Mouse (Mus musculus) hematopoietic stem cell, adult 5-6 weeks (primary cell): Measurements from ENCODE around the gene Prrc2b. TPM values are rescaled to one million over a fixed set of nuclear protein-coding genes. Genes with fewer than 3 reads are reported as not detected.

Source experiments
- ATAC-seq, 2 experiments: fragments of 125-278 bp in 1 of 2; replicated peaks in 1 of 2; 2 replicates each; pipeline ENCODE4 v1.8.0; 2016 to 2017; ENCODE audit warnings: inconsistent platforms in 2 of 2, mild to moderate bottlenecking in 2 of 2, moderate number of reproducible peaks in 2 of 2, low read depth in 1 of 2, moderate TSS enrichment in 1 of 2; ENCODE audit not compliant: low FRiP score in 2 of 2, poor library complexity in 2 of 2, severe bottlenecking in 2 of 2, insufficient read depth in 1 of 2, low TSS enrichment in 1 of 2
- total RNA-seq: library from RNA; stranded (forward); fragments of 172-1452, 232-1000 nt; gene quantifications from 2 replicates; pipeline ENCODE4 v1.2.3, GENCODE M21; 2017

Prrc2b gene
- total RNA-seq, 1 experiment from 2014 or later, result 19.9 TPM

DNA sequence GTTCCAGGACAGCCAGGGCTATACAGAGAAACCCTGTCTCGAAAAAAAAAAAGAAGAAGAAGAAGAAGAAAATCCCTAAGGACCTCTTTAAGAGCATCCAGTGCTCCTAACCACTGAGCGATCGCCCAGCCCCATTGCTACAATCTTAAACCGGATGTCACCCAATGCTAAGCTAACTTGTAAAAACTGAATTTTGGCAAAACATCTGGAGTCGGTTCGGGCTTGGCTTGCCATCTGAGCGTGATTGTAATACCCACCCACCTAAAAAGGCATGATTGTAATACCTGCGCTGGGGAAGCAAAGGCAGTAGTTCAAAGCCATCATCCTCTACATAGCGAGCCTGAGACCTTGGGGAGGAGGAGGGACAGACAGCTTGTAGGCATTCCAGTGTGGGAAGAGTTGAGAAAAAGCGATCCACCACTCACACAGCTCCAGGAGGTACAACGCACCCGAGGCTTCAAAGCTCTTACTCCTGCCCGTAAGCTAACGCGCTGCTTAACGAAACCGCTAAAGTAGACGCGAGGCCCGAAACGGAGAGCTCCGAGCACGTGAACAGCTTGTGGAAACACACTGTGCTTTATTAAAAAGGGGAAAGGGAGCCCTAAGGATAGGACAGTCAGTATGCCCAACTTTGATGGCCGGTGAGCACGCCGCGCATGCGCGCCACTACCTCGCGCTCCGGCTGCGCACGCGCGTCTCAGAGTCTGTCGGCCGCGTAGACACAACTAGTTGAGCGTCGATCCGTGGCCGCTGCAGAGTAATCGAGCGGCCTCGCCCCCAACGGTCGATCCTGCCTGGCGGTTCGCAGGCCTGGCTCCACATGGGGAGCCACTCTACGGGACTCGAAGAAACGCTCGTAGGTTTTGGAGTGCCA, 85.2 kb downstream of the Prrc2b start, which contains the start of gene Pomt1:
Gene Pomt1, plus strand, starts transcription at position 705 of the 874 bp plus-strand sequence.
- ATAC-seq, result peak; percentile 79 to 92

DNA sequence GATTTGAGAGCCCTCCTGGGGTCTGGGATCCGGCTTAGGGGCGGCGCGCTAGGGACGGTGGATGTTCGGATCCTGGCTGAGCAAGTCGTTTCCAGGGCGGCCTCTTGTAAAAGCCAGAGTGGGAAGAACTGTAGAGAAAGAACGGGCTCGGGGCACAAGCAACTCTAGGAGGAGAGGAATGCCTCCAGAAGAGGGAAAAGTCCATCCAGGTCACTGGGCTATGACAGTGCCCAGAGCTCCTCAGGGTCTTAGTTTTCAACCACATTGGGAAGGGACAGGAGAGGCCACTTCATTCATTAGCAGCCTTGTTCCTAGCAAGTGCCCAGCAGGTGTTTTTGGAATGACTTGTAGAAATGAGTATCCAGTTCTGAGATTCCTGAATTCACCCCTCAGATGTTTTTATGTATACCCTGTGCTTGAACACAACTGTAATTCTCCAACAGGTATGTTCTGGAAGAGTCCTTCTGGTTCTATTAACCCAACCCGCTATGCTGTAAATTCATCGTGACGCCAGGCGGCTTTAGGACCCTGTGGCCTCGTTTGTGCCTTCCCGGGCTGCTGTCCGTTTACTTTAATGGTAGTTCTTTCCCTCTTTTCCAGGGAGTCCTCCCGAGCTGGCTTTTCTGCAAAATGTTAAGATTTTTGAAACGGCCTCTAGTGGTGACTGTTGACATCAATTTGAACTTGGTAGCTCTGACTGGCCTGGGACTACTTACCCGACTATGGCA, 86.0 kb downstream of the Prrc2b start:
- ATAC-seq, result peak; percentile 43 to 53; a peak in 3 of 4 replicates

DNA sequence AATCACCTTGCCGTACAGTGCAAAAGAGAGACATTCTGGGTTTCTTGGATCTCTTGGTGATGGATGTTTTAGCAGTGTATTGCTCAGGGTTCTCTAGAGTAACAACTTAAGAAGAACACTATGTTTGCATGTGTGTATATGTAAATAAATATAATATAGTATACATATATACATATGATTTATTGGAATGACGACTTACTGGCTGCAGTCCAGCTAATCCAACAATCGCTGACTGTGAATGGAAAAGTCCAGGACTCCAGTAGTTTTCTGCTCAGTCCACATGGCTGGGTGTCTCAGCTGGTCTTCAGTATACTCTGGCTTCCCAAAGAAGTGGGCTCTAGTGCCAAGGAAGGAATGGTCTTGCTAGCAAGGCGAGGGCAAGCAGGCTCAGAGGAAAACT, 86.7 kb downstream of the Prrc2b start:
- no peak for ATAC-seq

DNA sequence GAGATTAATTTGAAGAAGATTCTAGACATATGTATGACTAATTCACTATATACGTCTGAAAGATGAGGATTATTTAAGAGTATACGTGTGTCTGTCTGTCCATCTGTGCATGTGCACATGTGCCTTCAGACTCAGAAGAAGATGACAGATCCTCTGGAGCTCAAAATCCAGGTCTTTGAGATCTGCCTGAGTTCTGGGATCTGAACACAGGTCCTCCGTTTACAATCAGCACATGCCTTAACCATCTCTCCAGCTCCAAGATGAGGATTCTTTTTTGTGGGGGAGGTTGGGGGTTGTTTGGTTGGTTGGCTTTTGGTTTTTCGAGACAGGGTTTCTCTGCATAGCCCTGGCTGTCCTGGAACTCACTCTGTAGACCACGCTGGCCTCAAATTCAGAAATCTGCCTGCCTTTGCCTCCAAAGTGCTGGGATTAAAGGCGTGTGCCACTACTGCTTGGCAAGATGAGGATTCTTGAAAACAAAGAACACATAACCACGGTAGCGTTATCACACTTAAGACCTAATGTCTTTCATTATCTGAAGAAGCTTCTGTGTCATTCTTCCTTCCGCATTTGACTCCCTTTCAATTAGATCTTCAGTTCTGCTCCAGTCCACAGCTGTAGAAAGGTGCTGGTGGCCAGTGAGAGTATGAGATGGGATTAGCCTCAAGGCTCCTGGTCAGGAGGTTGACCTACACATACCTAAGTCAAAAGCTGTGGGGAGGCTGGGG, 88.0 kb downstream of the Prrc2b start:
- no peak for ATAC-seq

DNA sequence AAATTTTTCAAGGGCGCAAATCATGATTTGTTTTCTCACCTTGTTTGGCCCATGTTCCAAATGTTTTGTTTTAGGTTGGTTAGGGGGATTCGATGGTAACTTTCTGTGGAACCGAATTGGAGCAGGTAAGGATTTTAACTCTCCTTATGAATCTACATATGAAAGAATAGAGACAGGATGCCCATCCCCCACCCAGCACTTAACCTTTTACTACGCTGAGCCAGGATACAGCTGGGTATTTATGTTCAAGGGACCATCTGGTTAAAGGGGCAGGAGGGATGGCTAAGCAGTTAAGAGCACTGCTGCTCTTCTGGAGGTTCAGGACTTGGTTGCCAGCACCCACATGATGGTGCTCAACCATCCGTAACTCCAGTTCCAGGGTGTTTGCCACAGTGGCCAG, 89.7 kb downstream of the Prrc2b start:
- no peak for ATAC-seq

DNA sequence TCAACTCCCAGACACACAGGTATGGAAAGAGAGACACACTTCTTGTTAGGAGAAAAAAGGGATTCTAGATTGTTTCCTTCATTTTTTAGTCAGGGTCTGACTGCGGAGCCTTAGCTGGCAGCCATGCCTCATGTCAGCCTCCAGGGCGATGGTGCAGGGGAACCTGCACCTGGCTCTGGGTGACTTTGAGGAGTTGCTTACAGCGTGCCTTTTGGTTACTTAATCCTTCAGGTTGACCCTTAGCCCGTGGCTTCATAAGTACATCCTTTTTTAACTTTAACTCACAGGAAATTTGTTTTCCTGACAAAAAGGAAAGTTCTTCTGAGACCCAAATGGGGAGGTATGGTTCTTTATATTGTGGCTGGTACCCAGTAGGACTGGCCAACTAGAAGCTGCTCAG, 92.1 kb downstream of the Prrc2b start:
- no peak for ATAC-seq

DNA sequence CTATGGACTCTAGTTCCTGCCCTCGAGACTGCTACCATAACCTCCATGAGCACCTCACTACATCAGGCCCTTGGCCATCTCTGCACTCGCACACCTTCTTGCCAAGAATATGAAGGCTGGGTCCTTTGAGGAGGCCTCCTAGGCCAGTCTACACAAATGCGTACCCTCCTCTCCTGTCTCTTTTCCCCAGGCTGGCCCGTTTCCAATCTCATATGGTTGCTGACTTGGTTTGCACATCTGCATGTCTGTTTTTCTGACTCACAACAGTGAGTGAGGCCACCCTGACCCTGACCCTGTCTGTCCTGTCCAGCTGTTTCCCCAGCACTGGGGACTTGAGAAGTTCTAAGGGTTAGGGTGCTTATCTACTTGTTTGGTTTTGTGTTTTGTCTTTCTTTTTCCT, 95.9 kb downstream of the Prrc2b start:
- ATAC-seq, result no peak

DNA sequence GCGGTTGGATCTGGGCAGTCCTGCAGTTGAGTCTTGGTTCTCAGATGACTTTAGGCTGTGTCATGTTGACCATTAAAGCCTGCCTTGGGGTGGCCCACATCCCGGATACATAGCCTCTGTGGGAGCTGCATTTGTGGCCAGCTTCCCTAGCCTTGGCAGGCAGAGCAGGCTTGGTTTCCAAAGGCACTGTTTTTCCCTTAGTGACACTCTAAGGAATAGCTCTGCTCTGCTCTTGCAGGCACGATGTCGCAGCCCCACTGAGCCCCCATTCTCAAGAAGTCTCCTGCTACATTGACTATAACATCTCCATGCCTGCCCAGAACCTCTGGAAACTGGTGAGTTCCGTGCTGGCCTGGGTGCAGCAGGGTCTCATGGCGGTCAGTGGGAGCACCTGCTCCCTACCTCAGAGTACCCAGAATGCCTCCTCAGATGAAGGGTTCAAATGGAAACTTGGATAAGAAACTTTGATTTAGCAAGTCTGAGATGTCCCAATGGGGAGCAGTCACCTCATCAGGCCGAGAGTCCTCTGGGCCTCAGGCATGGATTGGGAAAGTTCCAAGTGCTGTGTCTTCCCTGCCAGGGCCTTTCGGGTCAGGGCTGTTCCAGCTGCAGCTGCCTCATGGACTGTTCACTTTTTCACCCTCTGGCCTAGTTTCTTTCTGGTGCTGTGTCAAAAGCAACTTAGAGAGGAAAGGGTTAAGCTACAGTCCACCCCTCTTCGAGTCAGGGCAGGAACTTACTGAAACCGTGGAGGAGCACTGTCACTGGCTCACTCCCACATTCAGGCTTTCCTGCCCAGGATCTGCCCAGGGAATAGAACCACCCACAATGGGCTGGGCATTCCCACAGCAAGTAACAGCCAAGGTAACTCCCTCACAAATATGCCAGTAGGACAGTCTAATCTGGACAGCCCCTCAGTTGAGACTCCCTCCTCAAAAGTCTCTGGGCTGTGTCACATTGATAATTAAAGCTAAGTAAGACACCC, 97.8 kb downstream of the Prrc2b start:
- no peak for ATAC-seq

DNA sequence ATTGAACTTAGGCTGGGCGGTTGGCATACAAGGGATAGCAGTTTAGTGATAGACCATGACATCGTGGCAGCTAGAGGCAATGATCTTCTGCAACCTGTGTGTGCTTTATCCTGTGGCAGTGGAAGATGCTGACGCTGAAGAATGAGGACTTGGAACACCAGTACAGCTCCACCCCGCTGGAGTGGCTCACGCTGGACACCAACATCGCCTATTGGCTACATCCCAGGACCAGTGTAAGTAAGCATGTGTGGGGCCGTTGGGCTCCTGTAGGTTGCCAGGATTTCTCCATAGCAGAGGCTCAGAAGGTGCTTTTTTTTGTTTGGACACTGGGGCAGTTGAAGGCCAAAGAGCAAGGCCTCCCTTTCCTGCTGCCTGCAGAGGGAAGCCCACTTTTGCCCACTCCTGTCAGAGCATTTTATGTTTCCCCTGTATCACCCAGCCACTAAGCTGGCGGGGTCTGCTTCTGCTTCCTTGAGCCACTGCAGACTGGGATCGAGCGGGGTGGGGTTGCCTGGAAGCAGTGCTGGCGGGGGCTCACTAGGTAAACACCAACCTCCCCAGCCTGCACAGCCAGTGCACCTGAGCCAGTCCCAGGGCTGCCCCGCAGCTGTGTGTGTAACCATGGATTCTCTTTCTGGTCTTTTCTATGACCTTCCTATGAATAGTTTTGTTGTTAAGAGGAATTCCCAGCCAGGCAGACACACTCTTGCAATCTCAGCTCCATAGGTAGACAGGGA, 101.1 kb downstream of the Prrc2b start:
- no peak for ATAC-seq

DNA sequence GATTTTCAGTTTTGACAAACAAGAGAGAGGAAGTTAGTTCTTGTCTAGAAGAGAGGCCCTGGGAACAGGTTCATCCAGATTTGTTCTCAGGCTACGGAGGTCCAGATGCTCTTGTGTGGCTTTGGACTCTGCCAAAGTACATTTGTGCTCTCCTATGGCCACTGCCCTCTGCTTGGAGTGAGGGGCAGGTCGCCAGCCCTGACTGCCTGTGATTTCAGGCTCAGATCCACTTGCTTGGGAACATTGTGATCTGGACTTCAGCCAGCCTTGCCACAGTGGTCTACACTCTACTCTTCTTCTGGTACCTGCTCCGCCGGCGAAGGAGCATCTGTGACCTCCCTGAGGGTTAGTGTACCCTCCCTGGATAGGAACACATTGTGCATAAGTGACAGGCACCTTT, 101.8 kb downstream of the Prrc2b start:
- no peak for ATAC-seq

DNA sequence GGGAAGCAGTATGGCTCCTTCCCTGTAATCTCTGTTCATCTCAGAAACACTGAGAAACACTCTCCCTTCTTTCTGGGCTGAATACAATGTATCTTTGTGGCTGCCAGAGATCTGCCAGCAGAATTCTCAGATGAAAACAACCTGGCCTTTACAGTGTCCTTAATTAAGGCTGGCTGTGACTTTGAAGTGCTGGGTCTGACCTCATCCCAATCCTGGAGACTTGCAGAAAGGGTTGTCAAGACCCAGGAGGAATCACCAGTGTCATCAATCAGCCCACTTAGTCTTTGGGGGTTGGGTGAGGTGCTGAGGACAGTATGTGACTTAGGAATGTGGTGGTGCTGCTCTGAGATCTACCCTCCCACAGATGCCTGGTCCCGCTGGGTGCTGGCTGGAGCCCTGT, 102.5 kb downstream of the Prrc2b start:
- no peak for ATAC-seq

DNA sequence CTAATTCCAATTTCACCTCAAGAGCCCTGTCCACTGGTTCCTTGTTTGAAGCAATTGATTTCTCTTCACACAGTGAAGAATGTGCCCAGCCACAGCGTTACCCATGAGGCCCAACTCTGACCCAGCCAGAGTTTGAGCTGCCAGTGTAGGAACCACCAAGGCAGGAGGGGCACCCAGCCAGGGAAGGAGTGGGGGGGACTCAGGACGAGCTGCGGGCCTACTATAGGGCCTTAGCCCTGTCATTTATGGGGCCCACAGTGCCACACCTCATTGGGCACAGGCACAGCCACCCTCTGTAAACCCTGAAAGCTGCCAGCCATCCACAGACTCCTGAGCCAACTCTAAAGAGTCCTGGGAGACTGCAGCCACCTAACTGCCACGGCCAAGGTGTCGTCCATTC, 103.7 kb downstream of the Prrc2b start:
- no peak for ATAC-seq

DNA sequence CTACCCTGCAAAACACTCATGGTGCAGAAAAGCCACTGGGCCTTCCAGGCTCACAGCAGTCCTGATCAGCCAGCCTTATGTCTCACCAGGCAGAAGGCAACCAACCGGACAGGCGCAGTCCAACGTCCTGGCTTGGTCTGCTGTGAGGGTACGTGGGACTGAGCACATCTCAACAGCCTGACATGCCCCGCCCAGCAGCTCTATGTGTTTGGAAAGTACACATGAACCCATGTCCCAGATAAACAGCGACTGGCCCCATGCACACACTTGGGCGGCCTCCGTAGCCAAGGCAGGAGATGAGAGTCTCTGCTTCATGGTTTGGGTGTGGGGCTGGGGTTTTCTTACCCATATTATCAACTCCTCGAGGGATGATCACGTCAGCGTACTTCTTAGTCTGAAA, 105.4 kb downstream of the Prrc2b start:
- ATAC-seq, result no peak

DNA sequence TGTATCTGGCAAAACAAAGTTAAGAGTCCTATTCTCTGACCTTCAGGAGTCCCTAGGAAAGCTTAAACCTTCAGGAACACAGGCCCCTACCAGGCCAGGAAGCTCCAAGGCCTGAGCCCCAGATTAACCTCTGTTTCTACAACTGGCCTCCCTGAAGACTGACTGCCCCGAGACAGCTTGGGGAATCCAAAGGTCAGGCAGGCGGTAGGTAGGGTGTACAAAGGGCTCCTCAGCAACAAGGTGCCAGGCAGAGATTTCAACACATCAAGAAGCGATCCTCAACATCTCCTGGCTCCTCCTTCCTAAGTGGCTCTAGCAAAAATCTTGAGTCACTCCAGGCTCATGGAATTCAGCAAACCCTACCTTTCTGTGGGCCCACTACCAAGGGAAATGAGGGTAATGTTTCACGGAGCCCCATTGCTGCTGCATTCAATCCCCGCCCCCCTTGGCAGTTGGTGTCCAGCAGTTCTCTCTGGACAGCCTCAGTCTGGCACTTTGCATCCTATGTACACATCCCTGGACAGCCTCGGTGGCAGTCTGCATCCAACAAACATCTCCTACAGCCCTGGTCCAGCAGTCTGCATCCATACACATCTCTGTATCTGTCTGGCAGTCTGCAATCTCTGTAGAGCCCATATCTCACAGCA, 108.1 kb downstream of the Prrc2b start:
- no peak for ATAC-seq

DNA sequence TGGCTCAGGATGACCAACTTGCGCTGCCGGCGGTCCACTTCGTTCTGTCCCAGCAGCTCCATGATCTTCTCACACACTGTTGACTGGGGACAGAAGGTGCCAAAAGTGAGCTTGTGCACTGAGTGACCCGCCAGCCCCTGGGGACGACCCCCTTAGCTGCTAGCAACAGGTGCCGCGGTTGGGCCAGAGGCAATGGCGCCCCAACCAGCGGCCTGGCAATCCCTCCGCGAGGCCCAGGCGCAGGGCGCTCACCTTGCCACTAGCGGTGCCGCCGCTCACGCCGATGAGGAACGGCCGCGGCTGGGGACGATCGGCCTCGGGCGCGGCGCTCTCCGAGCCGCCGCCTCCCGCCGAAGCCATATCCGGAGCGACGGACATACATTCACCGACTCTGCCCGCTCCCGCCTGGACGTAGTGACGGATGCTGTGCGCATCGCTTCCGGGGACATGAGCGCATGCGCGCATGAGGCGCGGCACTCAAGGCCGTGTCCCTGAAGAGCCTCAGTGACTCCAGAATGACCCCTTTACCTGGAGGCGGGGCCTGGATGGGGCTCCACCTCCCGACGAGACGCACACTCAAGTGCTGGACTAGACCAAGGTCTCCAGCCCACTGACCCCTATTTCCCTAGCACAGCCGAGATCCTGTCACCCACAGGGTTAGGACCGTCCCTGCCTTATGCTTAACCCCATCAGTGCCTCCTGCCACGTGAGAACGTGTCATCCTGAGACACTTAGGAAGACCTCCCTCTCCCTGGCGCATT, 109.0 kb downstream of the Prrc2b start, which contains the start of gene Uck1:
Gene Uck1, minus strand, starts transcription at position 503 of the 761 bp plus-strand sequence.
- peak; percentile 84 to 89 for ATAC-seq
